Mouse (Mus musculus): Measurements from ENCODE around the gene Nploc4. TPM values are rescaled to one million over a fixed set of nuclear protein-coding genes. Genes with fewer than 3 reads are reported as not detected.

Nploc4 gene
- total RNA-seq, 1 experiment, result 57.7 TPM

- Histone ChIP-seq H3K4me1 (ENCODE audit: control insufficient read depth in 2 of 2, insufficient read depth in 2 of 2, low read length in 2 of 2, poor library complexity in 1 of 2) (peaks cover 0 to 8% of the 10 kb centered on the region in 2 experiments; a peak in 1 of 4 replicates), H3K9me3 (ENCODE audit: control insufficient read depth, insufficient read depth, low read depth, low read length) (no peaks in the 10 kb centered on the region), H3K9ac (ENCODE audit: insufficient read depth, low read depth, low read length, poor library complexity, severe bottlenecking) (no peak overlapping the region), H3K27ac (ENCODE audit: insufficient read depth, low read depth, low read length, poor library complexity, severe bottlenecking) (no peak overlapping the region), H3K36me3 (ENCODE audit: control insufficient read depth, insufficient read depth, low read length, poor library complexity, severe bottlenecking) (peaks cover 28% of the 10 kb centered on the region; the same call in 1 of the 2 replicates), H3K4me3 (ENCODE audit: insufficient read depth in 1 of 2, low read depth in 1 of 2, low read length in 2 of 2, poor library complexity in 1 of 2, severe bottlenecking in 1 of 2) (no peak overlapping the region)
- in situ Hi-C loops (cut with MboI; ENCODE audit: low sequenced_read_pairs in 2 of 2, unreplicated experiment in 2 of 2), result no loop called here
- TF ChIP-seq ZC3H11A (IDR thresholded peaks at IDR 0.05; ENCODE audit: borderline replicate concordance, low read depth, low read length) (no peak), MAFK (IDR thresholded peaks at IDR 0.05; ENCODE audit: insufficient read depth, low read depth, low read length) (no peak), ZNF384 (IDR thresholded peaks at IDR 0.05; ENCODE audit: low read depth, low read length) (no peak), HCFC1 (IDR thresholded peaks at IDR 0.05; ENCODE audit: borderline replicate concordance, insufficient read depth, low read length) (no peak), CHD2 (IDR thresholded peaks at IDR 0.05; ENCODE audit: low read depth, low read length) (no peak)
- no peak for DNase-seq (ENCODE audit: low read depth, low spot score)
These were observed 61.0 kb downstream of the Nploc4 start for GRCm38 (mm10) chr11:120376302-120377160.

GRCm38 (mm10) chr11:120375324-120375723 lies 62.2 kb downstream of the Nploc4 start:
- H3K9me3 ChIP-seq (ENCODE audit: control insufficient read depth, insufficient read depth, low read depth, low read length), result no peaks in the 10 kb centered on the region
- no peak overlapping the region for H3K9ac ChIP-seq (ENCODE audit: insufficient read depth, low read depth, low read length, poor library complexity, severe bottlenecking)
- peaks cover 21% of the 10 kb centered on the region; the same call in 1 of the 2 replicates for H3K36me3 ChIP-seq (ENCODE audit: control insufficient read depth, insufficient read depth, low read length, poor library complexity, severe bottlenecking)
- no peak for TF ChIP-seq MAFK (IDR thresholded peaks at IDR 0.05; ENCODE audit: insufficient read depth, low read depth, low read length)
- no peak for TF ChIP-seq HCFC1 (IDR thresholded peaks at IDR 0.05; ENCODE audit: borderline replicate concordance, insufficient read depth, low read length)
- no peak for TF ChIP-seq CHD2 (IDR thresholded peaks at IDR 0.05; ENCODE audit: low read depth, low read length)
- no peak for TF ChIP-seq ZC3H11A (IDR thresholded peaks at IDR 0.05; ENCODE audit: borderline replicate concordance, low read depth, low read length)
- TF ChIP-seq ZNF384 (IDR thresholded peaks at IDR 0.05; ENCODE audit: low read depth, low read length), result no peak
- no peak overlapping the region for H3K4me3 ChIP-seq (ENCODE audit: insufficient read depth in 1 of 2, low read depth in 1 of 2, low read length in 2 of 2, poor library complexity in 1 of 2, severe bottlenecking in 1 of 2)
- in situ Hi-C loops (cut with MboI; ENCODE audit: low sequenced_read_pairs in 2 of 2, unreplicated experiment in 2 of 2), result no loop called here
- DNase-seq (ENCODE audit: low read depth, low spot score), result no peak
- H3K4me1 ChIP-seq (ENCODE audit: control insufficient read depth in 2 of 2, insufficient read depth in 2 of 2, low read length in 2 of 2, poor library complexity in 1 of 2), result peaks cover 0 to 8% of the 10 kb centered on the region in 2 experiments; a peak in 1 of 4 replicates
- no peak overlapping the region for H3K27ac ChIP-seq (ENCODE audit: insufficient read depth, low read depth, low read length, poor library complexity, severe bottlenecking)

GRCm38 (mm10) chr11:120373820-120374586 lies 63.5 kb downstream of the Nploc4 start:
- no peak overlapping the region for H3K9ac ChIP-seq (ENCODE audit: insufficient read depth, low read depth, low read length, poor library complexity, severe bottlenecking)
- H3K4me1 ChIP-seq (ENCODE audit: control insufficient read depth in 2 of 2, insufficient read depth in 2 of 2, low read length in 2 of 2, poor library complexity in 1 of 2), result peaks cover 0 to 11% of the 10 kb centered on the region in 2 experiments; a peak in 1 of 4 replicates
- no peak overlapping the region for H3K4me3 ChIP-seq (ENCODE audit: insufficient read depth in 1 of 2, low read depth in 1 of 2, low read length in 2 of 2, poor library complexity in 1 of 2, severe bottlenecking in 1 of 2)
- TF ChIP-seq MAFK (IDR thresholded peaks at IDR 0.05; ENCODE audit: insufficient read depth, low read depth, low read length) (no peak), HCFC1 (IDR thresholded peaks at IDR 0.05; ENCODE audit: borderline replicate concordance, insufficient read depth, low read length) (no peak), ZC3H11A (IDR thresholded peaks at IDR 0.05; ENCODE audit: borderline replicate concordance, low read depth, low read length) (no peak), ZNF384 (IDR thresholded peaks at IDR 0.05; ENCODE audit: low read depth, low read length) (no peak), CHD2 (IDR thresholded peaks at IDR 0.05; ENCODE audit: low read depth, low read length) (no peak)
- DNase-seq (ENCODE audit: low read depth, low spot score), result no peak
- peaks cover 18% of the 10 kb centered on the region; the same call in 1 of the 2 replicates for H3K36me3 ChIP-seq (ENCODE audit: control insufficient read depth, insufficient read depth, low read length, poor library complexity, severe bottlenecking)
- no peak overlapping the region for H3K27ac ChIP-seq (ENCODE audit: insufficient read depth, low read depth, low read length, poor library complexity, severe bottlenecking)
- in situ Hi-C loops (cut with MboI; ENCODE audit: low sequenced_read_pairs in 2 of 2, unreplicated experiment in 2 of 2), result no loop called here
- H3K9me3 ChIP-seq (ENCODE audit: control insufficient read depth, insufficient read depth, low read depth, low read length), result no peaks in the 10 kb centered on the region

GRCm38 (mm10) chr11:120373025-120373424 lies 64.5 kb downstream of the Nploc4 start:
- DNase-seq (ENCODE audit: low read depth, low spot score), result no peak
- no peak overlapping the region for H3K4me3 ChIP-seq (ENCODE audit: insufficient read depth in 1 of 2, low read depth in 1 of 2, low read length in 2 of 2, poor library complexity in 1 of 2, severe bottlenecking in 1 of 2)
- H3K27ac ChIP-seq (ENCODE audit: insufficient read depth, low read depth, low read length, poor library complexity, severe bottlenecking), result no peak overlapping the region
- H3K36me3 ChIP-seq (ENCODE audit: control insufficient read depth, insufficient read depth, low read length, poor library complexity, severe bottlenecking), result peaks cover 18% of the 10 kb centered on the region; the same call in 1 of the 2 replicates
- TF ChIP-seq CHD2 (IDR thresholded peaks at IDR 0.05; ENCODE audit: low read depth, low read length) (no peak), MAFK (IDR thresholded peaks at IDR 0.05; ENCODE audit: insufficient read depth, low read depth, low read length) (no peak), ZC3H11A (IDR thresholded peaks at IDR 0.05; ENCODE audit: borderline replicate concordance, low read depth, low read length) (no peak), HCFC1 (IDR thresholded peaks at IDR 0.05; ENCODE audit: borderline replicate concordance, insufficient read depth, low read length) (no peak), ZNF384 (IDR thresholded peaks at IDR 0.05; ENCODE audit: low read depth, low read length) (no peak)
- H3K4me1 ChIP-seq (ENCODE audit: control insufficient read depth in 2 of 2, insufficient read depth in 2 of 2, low read length in 2 of 2, poor library complexity in 1 of 2), result peaks cover 0 to 11% of the 10 kb centered on the region in 2 experiments; a peak in 1 of 4 replicates
- no peaks in the 10 kb centered on the region for H3K9me3 ChIP-seq (ENCODE audit: control insufficient read depth, insufficient read depth, low read depth, low read length)
- in situ Hi-C loops (cut with MboI; ENCODE audit: low sequenced_read_pairs in 2 of 2, unreplicated experiment in 2 of 2), result no loop called here
- no peak overlapping the region for H3K9ac ChIP-seq (ENCODE audit: insufficient read depth, low read depth, low read length, poor library complexity, severe bottlenecking)
